Mouse (Mus musculus) v-Abl transformed pro-B cells (cell line): ENCODE data around the gene Ndufb8.

Experiments used
- in situ Hi-C, 2 experiments: fragments of 400-800 bp; cut with MboI; formaldehyde crosslinking; loops; one replicate each; pipeline ENCODE4 v1.15.1; 2025; ENCODE audit not compliant: unreplicated experiment in 2 of 2

Gene Ndufb8

DNA sequence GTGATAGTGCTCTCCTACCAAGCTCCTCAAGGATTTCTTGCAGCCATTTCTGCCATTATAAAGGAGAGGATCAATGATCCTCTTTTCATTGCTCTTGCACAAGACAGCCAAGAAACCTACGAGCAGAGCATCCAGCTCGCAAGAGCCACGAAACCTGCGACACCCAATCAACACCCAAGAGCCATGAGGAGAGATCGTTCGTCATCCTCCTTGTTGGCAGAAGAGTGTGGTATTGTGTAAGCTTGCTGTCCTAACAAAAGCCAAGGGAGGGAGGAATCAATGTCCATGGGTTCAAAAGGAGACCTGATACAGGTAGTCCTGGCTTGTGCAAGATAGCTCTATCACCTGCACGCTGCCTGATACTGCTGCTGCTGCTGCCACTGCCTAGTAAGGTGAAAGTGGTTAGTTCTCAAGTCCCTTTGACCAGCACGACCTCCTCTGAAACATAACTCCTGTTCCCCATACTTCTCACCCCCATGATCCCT lies 12.5 kb downstream of the Ndufb8 start:
- in situ Hi-C loops, result loop anchor here (5.0 to 10.0 kb wide), 2 partner anchors 68 to 180 kb away; no protein-coding TSS in a partner anchor

DNA sequence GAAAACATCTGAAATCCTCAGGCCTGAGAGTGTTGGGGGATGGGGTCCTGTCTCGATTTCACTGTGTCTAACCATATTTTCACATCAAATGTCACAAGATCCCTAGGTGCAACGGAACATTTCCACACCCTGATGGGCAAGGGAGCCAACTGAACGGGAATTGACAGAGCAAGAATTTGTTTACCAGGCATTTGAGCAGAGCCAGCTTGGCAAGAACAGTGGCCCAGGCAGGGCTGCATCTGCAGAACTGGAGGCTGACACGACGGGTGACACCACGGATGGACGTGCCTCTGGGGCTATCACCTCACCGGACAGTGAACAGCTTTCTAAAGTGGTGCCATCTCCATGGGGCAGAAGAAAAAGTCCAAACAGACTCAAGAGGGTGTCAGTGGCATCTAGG lies 17.8 kb downstream of the Ndufb8 start:
- in situ Hi-C loops, result no loop called here

DNA sequence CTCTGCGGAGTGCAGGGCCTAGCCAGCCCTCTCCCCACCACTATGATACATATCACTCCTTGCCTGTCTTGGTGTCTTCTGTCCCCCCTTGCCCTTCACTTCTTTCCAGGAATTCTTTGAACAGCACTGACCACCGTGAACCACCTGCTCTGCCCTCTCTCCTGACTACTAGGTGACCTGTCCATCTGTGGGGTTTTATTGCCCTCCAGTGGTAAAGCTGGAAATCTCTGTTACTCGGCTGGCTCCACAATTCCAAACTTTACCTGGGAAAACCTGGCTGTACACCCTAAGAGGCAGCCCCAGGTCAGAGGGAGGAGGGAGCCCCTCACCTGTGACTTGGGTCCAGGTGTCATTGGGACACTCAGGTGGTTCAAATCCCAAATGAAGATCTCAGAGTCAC lies 19.9 kb downstream of the Ndufb8 start:
- in situ Hi-C loops, result no loop called here

DNA sequence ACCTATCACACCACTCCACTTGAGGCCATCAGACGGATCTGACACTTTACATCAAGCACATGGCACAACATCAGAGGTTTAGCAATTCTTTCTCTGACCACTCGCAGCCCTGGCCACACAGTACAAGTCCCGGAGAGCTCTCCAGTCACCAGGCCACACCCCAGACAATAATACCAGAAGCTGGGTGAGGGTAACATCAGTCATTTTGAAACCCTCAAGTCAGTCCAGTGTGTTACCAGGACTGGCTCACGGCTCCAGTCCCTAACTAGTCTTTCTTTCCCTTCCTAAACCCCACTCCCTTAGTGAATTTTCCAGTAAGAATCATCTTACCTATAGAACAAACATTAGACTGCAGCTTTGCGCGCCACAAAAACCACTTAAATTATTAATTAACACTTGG lies 25.2 kb downstream of the Ndufb8 start:
- in situ Hi-C loops, result no loop called here

DNA sequence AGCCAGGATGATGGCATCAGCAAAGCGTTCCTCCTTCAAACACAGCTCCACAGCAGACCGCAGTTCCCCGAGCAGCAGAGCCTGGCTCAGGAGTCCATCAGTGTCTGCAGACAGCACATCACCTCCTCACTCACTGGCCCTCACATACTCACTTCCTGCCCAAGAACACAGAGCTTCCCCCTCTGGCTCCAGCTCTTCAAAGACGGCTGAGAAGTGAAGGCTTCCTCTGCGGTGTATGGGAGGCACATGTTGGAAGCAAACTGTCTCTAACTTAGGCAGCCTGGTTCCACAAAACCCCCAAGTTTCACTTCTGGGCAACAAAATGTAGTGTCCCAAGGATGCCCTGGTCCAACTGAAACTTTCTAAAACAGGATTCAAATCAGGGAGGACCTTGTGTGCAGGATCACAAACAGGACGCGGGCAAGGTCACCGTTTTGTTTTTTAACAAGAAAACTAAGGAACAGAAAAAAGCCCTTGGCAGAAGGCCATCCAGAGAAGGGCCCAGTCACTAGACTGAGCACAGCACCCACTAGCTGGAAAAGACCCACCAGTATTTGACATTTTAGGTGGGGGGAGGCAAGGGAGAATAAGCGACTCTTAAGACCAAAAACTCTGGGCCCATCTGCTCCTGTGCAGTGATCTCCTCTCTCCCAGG lies 29.6 kb downstream of the Ndufb8 start:
- in situ Hi-C loops, result no loop called here

DNA sequence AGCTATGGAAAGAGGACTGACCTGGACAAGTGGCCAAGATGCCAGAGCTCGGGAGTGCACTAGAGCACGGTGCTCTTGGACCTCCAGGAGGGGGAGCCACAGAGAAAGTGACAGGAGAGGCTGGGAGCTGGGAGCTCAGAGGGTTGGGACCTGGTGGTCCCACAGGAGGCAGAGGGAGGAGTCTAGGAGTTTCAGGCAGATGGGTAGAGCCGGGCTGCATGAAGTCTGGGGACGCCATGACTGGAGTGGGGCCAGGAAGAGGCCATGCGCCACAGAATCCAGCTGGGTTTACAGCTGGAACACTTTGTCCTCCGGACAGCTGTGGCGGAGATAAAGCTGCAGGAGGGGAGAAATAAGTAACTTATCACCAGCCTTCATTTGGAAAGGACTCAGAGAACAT lies 36.1 kb downstream of the Ndufb8 start:
- in situ Hi-C loops, result no loop called here

DNA sequence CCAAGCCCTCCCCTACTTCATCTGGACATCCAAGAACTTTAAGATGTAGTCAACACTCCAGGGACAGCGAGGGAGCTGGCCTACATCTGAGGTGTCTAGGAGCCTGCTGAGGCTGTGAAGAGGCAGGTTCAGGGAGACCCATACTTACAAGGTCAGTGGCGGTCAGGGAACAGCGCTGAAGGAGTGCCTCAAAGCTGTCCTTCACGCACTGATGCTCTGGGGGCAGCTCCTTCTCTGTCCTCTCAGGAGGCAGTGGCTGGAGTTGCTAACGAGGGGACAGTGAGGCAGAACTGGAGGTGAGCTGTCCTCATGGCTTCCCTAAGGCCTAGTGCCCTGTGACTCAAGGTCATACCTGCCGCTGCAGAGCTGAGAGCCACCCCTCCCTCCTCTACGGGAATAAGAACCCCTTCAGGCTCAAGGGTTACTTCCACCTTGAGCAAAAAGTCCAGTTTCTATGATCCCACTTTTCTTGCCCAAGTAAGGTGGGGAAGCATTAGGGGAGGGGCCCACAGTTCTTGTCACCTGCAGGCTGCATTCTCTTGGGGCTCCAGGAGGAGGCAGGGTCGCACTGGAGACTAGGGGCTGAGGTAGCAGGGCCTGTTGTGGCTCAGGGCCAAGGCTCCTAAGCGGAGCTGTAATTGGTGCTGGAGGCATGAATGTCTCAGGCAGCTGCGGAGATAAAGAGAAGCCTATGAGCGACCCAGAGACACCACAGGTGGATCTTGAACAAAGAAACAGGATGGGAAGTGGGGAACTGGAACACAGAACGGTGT lies 37.1 kb downstream of the Ndufb8 start:
- in situ Hi-C loops, result no loop called here

DNA sequence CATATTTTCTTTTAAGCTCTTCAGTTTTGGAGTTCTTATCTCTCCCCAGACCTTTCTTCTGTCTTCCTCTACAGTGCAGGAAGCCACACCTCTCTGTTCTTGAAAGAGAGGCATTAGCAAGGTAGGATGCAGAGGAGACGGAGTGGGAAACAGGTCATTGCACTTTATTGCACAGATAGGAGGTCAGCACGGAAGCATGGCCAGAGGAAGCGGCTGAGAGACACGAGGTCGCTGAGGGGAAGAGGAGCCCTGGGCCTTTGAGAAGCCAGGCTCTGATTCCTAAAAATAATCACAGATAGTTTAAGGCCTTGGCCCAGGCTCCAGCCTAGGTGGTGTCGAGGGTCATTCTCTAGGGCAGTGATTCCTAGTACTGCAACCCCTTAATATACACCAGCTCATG lies 39.5 kb downstream of the Ndufb8 start:
- in situ Hi-C loops, result no loop called here

DNA sequence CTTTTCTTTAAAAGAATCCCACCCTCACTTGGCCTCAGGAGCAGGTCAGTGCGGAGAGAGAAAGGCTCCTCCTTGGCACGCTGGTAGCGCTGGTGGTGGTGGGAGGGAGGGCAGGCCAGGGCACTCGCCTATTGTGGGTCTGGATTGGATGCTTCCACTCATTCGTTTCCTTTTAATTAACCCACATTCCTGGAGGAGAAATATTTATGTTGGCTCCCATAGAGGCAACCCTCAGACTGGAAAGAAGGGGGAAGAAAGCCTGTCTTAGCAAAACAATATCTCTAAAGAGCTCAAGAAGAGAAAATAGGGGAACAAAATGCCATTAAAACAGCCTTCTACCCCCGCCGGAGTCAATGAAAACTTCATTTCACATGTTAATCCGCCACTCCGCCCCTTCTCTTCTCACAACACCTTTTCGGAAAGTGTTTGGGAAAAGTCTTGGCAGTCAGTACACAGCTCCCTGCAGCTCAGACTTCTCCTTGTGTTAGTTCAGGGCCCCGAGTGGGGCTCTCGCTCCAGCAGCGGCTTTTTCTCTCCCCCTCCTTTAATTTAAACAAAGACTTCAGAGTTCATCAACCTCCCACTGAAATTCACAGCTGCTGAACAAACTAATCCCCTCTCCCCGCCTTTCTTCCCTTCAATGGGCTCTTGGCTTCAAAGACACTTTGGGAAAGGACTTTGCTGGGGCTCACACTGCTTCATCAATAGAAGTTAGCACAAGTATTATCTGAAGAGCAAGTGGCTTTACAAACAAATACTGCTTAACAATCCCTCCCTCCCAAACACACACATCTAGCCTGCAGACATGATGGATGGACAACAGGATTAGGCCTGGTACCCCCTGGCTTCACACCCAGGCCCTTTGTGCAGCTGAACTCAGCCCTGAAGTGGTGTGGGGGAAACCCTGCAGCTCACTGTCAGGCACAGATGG lies 40.5 kb downstream of the Ndufb8 start:
- in situ Hi-C loops, result no loop called here

DNA sequence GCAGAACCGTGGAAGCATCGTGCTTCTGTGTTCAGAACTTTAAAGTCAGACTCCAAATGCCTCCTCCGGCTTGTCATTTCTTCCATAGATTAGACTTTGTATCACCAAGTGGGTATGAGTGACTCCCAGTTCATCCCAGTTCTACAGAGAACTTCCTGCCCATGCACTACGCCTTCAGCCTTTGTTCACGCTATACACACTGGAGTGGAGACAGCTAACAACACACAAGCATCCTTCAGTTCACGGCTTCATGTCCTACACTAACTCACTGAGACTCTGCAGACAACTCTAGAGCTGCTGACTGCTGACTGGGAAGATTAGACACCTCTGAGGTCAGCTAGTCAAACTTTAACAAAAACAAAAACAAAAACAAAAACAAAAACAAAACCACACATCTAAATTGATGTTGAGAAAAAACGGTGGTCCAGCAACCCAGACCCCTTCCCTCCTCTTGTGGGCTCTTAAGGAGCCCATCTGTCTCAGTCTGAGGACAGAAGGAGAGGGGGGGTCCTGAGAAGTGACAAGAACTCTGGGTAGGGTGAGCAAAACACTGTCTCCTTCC lies 41.2 kb downstream of the Ndufb8 start:
- in situ Hi-C loops, result no loop called here

DNA sequence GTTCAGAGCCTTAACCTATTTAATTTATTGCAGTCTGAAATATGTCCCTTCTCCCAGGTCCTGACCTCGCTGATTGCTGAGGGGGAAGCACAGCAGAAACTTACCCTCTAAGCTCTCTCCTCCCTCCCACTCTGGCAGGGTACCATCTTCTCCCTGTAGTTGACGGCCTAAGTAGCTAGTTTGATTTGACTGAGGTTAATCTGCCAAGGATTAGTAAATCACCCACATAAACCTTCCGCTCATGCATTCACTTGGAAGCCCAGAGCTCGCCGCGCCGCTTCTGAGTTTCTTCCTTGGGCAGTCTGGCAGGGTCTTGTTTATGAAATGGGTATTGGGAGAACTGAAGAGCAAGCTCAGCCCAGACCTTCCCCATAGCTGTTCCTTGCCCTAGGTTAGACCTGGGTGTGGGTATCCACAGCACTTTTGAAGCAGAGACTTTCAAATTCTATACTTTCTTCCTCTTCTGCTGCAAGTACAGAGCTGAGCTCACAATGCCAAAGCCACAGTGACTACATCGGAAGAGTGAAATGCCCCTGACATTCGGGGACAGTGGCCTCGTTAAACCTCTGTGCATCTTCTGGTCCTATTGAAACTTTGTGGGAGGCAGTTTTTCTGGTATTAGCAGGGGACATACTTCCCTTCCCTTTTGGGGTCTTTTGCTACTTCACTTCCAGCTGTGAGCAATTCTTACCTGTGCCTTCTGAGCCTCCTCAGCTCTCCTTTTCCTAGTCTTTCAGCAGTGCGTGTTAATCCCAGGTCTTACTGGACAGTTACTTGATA lies 42.0 kb downstream of the Ndufb8 start:
- in situ Hi-C loops, result no loop called here

DNA sequence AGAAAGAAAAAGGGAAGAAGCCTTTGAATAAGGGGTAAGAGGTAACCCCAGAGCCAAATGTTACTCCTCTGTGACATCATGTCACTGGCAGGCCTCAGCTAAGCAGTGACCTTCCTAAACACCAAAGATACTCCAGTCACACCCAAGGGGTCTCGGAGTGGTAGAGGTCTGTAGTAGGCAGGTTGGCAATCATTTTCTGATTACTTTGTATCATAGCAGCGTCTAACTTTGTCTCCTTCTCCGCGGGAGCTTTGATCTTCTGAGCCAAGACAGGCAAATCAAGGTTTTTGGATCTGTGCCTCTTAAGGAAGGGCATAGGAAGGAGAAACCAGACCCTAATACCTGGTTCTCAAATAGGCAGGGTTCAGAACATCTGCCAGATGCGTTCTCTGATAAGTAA lies 42.6 kb downstream of the Ndufb8 start:
- in situ Hi-C loops, result no loop called here

DNA sequence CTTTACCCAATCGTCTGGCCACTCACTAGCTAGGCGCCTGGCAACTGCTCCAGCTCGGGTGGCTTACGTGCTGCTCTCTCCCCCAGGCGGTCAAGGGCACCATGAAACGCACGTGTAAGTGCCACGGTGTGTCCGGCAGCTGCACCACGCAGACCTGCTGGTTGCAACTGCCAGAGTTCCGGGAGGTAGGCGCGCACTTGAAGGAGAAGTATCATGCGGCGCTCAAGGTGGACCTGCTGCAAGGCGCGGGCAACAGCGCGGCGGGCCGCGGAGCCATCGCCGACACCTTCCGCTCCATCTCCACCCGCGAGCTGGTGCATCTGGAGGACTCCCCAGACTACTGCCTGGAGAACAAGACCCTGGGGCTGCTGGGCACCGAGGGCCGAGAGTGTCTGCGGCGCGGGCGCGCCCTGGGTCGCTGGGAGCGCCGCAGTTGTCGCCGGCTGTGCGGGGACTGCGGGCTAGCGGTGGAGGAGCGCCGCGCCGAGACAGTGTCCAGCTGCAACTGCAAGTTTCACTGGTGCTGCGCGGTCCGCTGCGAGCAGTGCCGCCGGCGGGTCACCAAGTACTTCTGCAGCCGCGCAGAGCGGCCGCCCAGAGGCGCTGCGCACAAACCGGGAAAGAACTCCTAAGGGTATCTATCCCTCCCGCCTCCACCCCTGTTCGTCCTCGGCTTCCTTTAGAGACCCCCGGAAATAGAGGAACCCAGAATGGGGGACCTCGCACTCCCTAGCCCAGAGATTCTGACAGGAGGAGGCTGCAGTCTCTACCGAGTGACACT lies 43.6 kb downstream of the Ndufb8 start:
- in situ Hi-C loops, result no loop called here

DNA sequence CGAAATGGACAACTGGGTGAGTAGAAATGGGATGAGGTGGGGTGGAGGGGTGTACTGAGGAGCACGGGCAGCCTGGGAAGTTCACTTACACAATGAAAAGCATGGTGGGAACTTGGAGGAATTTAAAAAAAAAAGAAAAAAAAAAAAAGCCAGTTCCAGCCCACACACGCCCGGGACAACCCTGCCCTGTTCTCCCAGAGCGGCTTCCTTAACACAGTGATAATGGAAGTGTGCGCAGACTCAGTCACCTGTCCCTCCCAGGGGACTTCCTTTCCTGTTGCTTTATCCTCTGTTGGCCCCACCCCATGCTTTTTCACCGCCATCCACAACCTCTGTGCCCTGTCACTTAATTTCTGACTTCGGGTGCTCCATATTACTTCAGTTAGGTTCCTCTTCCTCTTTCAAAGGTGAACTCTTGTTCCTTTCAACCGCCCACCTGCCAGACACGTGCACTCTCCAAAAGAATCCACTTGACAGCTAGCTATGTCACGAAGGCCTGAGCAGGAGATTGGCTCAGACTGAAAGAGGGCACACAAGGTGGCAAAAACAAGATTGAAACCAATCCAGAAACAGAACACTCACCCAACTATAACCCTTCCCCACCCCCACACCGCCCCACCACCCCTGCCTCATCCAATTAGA lies 44.6 kb downstream of the Ndufb8 start:
- in situ Hi-C loops, result no loop called here

DNA sequence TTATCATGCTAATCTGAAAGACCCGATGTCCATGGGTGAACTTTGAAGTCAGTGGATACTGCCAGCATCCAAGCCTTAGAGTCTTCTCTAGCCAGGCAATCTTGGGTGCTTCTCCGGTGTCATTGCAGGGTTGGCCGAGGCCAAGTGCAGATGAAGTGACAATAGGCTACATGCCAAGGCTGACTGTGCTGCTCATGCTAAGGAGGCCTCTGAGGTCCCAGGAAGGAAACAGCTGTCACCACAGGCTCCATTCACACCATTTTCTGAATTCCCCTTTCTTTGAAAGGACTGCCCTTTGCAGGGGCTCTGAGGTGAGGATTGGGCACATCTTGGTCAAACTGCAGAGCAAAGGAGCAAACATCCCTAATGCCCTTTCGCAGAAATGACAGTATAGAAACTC lies 52.5 kb downstream of the Ndufb8 start:
- in situ Hi-C loops, result no loop called here

DNA sequence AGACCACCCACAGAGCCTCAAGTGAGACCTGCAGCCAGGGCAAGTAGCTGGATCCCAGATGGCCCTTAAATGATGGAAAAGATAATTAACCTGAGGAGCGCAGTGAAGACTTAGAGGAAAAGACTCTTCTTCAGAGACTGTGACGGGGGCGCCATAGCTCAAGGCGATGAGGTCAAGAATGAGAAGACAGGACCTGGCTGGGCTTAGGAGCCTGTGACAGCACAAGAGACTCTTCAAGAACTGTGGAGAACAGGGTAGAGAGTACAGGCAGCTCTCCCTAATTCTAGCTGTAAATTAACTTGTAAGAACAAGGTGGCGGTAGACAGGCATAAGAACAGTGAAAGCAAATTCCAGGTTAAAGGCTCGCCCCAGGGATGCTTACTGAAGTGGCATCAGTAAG lies 53.3 kb downstream of the Ndufb8 start:
- in situ Hi-C loops, result no loop called here

DNA sequence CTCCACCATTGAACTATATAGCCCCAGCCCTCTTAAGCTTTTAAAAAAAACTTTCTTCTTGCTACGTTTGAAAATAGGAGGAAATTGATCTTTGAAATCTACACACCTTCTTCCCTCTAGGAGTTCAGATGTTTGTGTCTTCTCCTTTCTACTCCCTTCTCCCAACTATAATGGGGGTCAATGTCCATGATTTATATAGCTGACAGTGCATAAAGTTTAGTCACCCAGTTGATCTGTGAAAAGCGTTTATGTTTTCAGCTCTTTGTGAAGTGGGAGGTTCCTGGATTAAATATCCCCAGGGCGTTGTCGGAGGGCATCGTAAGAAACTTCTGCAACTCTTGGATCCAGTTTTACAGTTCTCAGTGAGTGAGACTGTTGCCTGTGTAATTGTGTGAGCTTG lies 55.0 kb downstream of the Ndufb8 start:
- in situ Hi-C loops, result no loop called here

DNA sequence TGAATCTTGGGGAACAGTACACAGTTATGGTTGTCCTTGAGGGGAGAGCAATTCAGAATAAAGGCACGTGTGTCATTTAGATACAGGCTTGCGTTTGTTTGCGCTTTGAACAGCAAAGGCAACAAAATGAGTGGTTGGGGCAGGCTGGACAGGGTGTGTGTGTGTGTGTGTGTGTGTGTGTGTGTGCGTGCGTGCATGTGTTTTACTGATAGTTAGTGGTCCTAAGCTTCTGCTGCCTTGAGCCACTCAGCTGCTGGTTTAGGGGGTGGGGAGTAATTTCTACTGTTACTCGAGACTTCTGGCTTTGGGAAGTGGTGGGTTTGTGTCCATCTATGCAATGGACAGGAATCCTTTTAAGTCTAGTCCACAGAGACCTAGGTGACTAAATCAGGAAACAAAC lies 56.3 kb downstream of the Ndufb8 start:
- in situ Hi-C loops, result loop anchor here in 1 of 2 experiments (25.0 kb wide), 1 partner anchor 388 kb away; no protein-coding TSS in a partner anchor
